Mouse (Mus musculus) cerebellum, adult 18-20 months (tissue): ENCODE data around the gene Lrig1.

Source experiments
- DNase-seq, 2 experiments: peaks; one replicate each; pipeline ENCODE4 v3.0.0; 2021

The Lrig1 gene

DNA sequence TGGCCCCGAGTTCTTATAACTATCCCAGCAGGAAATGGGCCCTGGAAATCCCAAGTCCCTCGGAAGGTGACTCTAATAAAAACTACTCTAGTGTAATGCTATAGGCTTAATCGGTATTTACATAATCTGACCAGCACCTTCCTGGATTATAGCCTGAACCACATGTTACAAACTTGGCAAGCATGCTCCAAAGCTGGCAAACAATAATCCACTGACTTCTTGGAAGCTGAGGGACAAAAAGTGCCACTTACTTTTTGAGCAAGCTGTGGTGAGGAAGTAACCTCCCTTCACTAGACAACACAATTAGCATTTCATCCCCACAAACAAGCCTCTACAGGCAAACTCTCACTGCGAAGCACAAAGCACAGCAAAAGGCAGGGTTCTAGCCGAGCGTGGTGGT lies 30.6 kb downstream of the Lrig1 start:
- DNase-seq, result no peak

DNA sequence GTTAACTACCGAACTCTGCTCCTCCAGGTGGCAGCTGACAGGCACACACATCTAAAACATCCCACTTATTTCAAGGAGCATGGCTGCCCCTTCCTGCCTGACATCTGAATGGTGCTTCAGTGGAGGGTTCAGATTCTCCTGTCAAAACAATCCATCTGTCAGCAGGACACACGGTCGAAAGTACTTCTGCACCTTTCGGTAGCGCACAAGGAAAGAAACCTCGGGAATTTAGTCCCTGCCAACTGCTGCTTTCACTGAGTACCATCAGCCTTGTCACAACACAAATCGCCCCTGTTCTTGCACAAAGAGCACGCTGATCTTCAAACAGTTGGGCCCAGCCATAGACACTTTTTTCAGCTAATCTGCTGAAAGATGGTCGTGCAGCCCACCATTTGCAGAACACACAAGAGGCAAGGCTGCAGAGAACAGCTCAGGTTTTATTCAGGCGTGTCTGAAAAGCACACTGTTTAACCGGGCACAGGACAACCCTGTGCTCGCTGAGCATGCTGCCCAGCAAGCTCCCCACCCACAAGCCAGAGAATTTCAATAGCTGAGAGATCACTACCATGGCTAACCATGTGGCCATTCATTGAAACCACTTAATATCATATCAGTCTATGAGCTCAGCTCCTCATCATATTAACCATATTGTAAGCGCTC lies 31.6 kb downstream of the Lrig1 start:
- no peak for DNase-seq

- no peak for DNase-seq
Observed at GRCm38 (mm10) chr6:94667131-94667530, 32.8 kb downstream of the Lrig1 start.

DNA sequence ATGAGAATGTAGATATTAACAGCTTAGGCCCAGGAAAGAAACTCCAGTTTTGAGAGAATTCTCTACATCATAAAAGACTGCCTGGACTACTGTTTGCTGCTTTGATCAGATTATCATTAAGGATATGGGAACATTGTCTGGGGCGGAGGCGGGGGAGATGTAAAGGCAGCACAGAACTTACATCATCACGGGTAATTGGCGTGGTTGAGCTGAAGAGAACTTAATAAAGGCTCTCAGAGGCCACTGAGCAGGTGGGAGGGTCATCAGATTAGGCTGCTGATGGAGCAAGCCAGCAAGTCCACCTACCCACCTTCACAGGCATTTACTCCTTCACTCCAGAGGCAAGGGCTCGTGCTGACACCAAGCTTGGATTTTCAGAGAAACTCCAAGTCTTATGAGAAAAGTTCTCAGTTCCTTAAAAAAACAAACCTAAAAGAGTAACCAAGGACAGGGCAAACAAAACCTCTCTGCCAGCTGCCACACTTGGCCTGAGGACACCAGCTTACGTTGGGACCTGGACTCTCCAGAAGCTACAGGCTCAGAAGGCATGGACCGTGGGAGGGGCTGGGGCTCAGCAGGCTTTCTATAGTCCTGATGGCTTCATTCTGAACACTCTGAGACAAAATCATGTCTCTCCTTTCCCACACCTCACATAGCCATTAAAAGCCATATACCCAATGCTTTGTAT lies 33.4 kb downstream of the Lrig1 start:
- no peak for DNase-seq

GRCm38 (mm10) chr6:94665677-94666076 lies 34.3 kb downstream of the Lrig1 start:
- no peak for DNase-seq

- no peak for DNase-seq
Observed at GRCm38 (mm10) chr6:94665248-94665647, 34.7 kb downstream of the Lrig1 start.

GRCm38 (mm10) chr6:94664000-94664399 lies 36.0 kb downstream of the Lrig1 start:
- no peak for DNase-seq

- DNase-seq, result no peak
Observed at GRCm38 (mm10) chr6:94661923-94662322, 38.0 kb downstream of the Lrig1 start.

DNA sequence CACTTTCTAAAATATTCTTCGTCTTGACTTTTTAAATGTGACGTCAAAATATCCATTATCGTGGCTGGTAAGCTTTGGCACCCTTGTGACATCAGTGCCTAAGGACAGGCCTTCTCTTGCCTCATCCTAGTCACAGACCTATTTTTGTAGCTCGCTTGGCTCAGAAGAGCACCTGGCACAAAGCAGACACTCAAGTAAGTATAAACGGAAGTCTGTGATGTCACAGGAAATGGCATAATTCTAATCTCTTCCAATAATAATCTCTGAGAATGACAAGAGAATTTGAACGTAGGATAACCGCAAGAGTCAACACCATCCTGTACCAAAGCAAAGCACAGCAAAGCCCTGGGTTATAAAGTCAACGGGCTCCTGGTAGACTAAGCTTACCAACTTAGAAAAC lies 38.6 kb downstream of the Lrig1 start:
- DNase-seq, result no peak

GRCm38 (mm10) chr6:94659886-94660333 lies 40.0 kb downstream of the Lrig1 start:
- peak in 1 of 2 experiments; percentile 44 for DNase-seq

DNA sequence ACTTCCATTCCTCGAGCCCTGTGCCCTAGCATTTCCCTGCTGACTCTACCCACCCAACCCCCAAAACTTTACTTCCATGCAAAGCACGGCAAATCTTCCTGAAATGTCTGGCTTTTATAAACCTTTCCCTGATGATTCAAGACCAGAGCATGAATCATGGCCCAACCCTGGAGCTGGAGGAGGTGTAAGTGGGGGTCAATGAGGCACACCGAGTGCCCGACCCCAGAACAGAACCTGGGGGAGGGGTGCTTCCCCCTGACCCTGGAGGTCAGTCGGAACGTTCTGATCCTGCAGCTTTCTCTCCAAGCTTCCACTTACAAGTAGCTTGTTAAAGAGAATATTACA lies 41.9 kb downstream of the Lrig1 start:
- DNase-seq, result no peak

DNA sequence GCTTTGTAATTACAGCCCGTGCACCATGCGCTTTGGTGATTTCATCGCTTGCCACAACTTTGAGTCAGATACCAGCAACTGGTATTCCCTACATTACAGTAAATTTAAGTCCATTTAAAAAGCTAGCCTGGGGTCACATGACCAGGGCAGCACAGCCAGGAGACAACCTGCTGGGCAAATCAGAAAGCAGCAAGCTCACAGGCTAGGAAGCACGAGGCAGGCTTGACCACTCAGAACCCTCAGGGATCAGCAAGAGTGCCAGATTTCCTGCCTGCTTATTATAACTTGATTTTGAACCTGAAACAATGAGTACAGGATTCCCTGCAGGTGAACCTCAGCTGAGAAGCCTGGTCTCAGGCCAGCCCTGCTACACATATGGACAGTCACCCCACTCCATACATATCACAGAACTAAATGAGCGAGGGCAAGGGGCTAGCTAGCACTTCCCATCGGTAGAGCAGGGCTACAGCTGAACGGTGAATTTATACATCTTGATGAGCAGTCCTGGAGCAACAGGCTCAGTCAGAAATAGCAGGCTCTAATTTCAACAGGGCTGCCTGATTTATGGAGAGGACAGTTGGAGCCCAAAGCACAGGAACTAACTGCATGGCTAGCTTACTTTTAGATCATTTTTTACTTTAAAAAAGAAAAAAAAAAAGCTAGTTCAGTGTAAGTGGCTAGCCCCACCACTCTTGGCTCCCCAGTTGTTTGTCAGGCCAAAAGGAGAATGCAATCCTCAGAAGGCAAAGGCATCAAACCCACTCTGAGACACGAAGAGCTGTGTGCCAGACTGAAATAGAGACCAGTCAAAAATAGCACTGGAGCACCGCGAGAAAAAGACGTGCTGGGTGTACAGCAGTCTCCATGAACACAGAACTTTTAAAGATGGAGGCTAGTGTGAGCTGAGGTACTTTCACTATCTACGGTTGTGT lies 42.5 kb downstream of the Lrig1 start:
- no peak for DNase-seq

GRCm38 (mm10) chr6:94655818-94656478 lies 44.0 kb downstream of the Lrig1 start:
- no peak for DNase-seq

- peak in 1 of 2 experiments; percentile 55 for DNase-seq
Observed at GRCm38 (mm10) chr6:94653388-94654316, 46.3 kb downstream of the Lrig1 start.

- no peak for DNase-seq
Observed at GRCm38 (mm10) chr6:94652659-94653213, 47.2 kb downstream of the Lrig1 start.

- DNase-seq, result no peak
Observed at GRCm38 (mm10) chr6:94651541-94651940, 48.4 kb downstream of the Lrig1 start.

GRCm38 (mm10) chr6:94649637-94650036 lies 50.3 kb downstream of the Lrig1 start:
- DNase-seq, result no peak

- DNase-seq, result no peak
Observed at GRCm38 (mm10) chr6:94648496-94648895, 51.5 kb downstream of the Lrig1 start.

DNA sequence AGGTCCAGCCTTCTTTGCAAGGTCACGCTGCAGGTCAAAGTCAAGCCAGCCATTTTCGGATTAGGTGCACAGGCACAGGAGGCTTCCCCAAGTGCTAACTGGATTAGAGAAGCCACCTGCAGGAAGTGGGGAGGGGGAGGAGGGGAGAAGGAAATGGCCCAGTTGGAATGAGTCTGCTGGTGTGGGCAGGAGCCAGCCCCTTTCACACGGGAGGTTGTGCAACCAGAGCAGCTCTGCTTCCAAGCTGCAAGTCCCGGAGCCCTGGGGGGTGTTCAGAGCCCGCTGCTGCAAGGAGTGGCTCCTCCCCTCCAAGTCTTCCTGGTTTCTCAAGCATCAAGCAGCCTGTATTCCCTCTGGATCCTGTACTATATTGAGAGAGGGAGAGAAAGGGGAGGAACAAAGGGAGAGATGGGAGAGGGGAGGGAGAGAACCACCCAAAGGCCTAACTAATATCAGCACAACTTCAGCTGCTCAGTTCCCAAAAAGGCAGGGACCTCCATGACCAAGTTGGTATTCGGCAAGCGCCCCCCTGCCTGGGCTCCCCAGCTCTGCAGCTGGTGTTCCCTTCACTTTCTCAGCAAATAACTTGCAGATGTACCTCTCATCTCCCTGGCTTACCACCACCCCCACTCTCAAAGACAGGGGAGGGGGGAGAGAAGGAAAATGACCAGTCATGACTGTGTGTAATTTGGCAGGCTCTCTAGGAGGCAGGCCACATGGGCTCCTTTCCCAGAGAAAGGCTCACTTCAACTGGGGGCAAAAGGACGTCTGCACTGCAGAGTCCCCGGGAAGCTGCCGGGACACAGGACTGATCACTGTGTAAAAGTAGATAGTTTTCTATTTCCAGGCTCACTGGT lies 52.2 kb downstream of the Lrig1 start:
- DNase-seq, result peak; percentile 50 to 63

- DNase-seq, result no peak
Observed at GRCm38 (mm10) chr6:94646902-94647301, 53.1 kb downstream of the Lrig1 start.
